Mouse (Mus musculus) forebrain, embryonic 13.5 days (tissue): ENCODE measurements around the gene Fbxl21. TPM values are rescaled to one million over a fixed set of nuclear protein-coding genes. Genes with fewer than 3 reads are reported as not detected.
A peak's percentile ranks its signal among the peaks of the same experiment; 100 is the strongest.

Source experiments
- ATAC-seq: fragments of 200-750 bp; cut with Nextera tagmentation; 2 replicates; pipeline ENCODE4 v1.8.0; 2017
- H3K27ac ChIP-seq: fragments of 300-500 bp; sonication (generic); 2 replicates; pipeline ENCODE4 v1.5.1; 2015; ENCODE audit warnings: inconsistent platforms, mild to moderate bottlenecking, moderate library complexity
- H3K27me3 ChIP-seq: fragments of 300-500 bp; sonication (generic); 2 replicates; pipeline ENCODE4 v1.6.1; 2015; ENCODE audit warnings: mild to moderate bottlenecking, inconsistent platforms
- H3K36me3 ChIP-seq: fragments of 300-500 bp; sonication (generic); 2 replicates; pipeline ENCODE4 v1.6.1; 2015; ENCODE audit warnings: mild to moderate bottlenecking, inconsistent platforms; ENCODE audit not compliant: poor library complexity, severe bottlenecking
- H3K4me1 ChIP-seq: fragments of 300-500 bp; sonication (generic); 2 replicates; pipeline ENCODE4 v1.6.1; 2015; ENCODE audit warnings: inconsistent platforms
- H3K4me2 ChIP-seq: fragments of 300-500 bp; sonication (generic); 2 replicates; pipeline ENCODE4 v1.6.1; 2015; ENCODE audit warnings: inconsistent platforms, mild to moderate bottlenecking, moderate library complexity
- H3K4me3 ChIP-seq: fragments of 300-500 bp; sonication (generic); 2 replicates; pipeline ENCODE4 v1.5.1; 2015; ENCODE audit warnings: mild to moderate bottlenecking, inconsistent platforms
- H3K9ac ChIP-seq: fragments of 300-500 bp; sonication (generic); 2 replicates; pipeline ENCODE4 v1.6.1; 2015; ENCODE audit warnings: mild to moderate bottlenecking, inconsistent platforms
- H3K9me3 ChIP-seq: fragments of 300-500 bp; sonication (generic); replicated peaks from 2 replicates; pipeline ENCODE4 v1.6.1; 2016; ENCODE audit warnings: inconsistent platforms
- WGBS: fragments of 180-500 bp; shearing (Covaris S2); methylation state at CpG from one replicate; pipeline ENCODE4 v1.1.7; 2015; 5-methylcytosine and 5-hydroxymethylcytosine counted together
- polyA plus RNA-seq: library from polyadenylated mRNA; unstranded; fragments of >200 nt; fragmentation: Nextera tagmentation; extraction: Ambion mirVana; gene quantifications from 2 replicates; pipeline ENCODE4 v1.2.1, GENCODE M21; 2015

The Fbxl21 gene
- 1.8 and 1.9 TPM in 2 replicates for polyA plus RNA-seq

DNA sequence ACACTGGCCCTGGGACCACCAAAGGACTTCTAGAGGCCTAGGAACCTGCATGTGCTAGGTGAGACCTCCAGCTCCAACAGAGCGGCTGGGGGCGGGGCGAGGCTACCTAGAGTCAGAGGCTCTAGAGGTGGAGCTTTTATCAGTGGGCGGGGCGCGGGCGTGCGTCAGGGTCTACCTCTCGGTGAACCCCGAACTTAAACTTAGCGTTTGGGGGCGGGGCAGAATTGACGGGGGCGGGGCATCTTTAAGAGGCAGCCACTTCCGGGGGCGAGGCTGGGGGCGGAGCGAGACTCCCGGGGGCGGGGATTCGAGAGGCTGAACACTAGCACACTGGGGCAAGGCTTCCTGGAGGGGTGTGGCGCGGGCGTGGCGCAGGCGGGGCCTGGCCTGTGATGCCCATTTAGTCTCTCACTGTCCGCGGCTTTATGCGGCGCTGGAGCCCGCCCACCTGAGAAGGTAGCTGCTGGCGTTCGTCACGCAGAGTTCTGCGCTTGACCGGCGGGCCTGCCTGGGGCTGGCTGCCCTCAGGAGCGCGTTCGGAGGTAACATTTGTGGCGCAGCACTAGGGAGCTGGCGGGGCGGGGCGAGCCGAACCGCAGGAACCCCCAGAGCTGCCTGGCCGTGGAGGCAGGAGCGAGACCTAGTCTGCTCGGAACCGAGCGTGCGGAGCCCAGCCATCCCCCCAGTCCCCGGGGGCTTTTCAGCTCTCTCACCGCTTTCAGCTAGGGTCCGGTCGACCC, at the start of gene Fbxl21:
Fbxl21 (plus strand) TSS at position 392 of the 740 bp plus-strand sequence.
- Histone ChIP-seq H3K4me1 (peaks cover 5% of the 10 kb centered on the region), H3K27ac (no peak within 1 kb of the TSS), H3K36me3 (no peaks in the 10 kb centered on the region), H3K9me3 (no peaks in the 10 kb centered on the region), H3K27me3 (no peaks in the 10 kb centered on the region), H3K4me3 (peak within 1 kb of the TSS; percentile 69), H3K4me2 (peak within 1 kb of the TSS; percentile 85), H3K9ac (peak within 1 kb of the TSS; percentile 69)
- ATAC-seq = peak; percentile 99
- under 1% methylated on average over 56 of the region's 56 CpGs for WGBS

DNA sequence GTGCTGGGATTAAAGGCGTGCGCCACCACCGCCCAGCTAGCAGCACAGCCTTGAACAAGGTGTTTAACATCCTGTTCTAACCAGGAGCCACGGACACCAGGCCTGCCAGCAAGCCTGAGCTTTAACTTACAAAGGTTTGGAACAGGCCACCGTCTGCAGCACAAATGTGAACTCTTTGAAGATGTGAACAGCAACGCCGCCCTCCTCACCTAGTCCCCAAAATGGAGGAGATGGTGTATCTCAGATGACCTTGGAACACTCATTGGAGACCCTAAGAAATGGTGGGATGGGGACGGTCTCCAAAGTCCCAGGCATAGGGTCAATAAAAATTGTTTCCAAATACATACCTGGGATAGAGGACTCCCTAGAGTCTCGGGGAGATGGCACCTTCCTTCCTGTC, 49.6 kb upstream of the Fbxl21 start:
- Histone ChIP-seq H3K9me3 (no peaks in the 10 kb centered on the region), H3K36me3 (no peaks in the 10 kb centered on the region), H3K27me3 (0 out of 2 replicates have a peak, but pooled peaks cover 3% of the 10 kb centered on the region), H3K4me3 (no peak overlapping the region), H3K4me1 (0 out of 2 replicates have a peak, but pooled peaks cover 3% of the 10 kb centered on the region), H3K27ac (no peak overlapping the region), H3K9ac (no peak overlapping the region), H3K4me2 (no peak overlapping the region)
- no peak for ATAC-seq
- 87% methylated on average over 9 of the region's 9 CpGs for WGBS

DNA sequence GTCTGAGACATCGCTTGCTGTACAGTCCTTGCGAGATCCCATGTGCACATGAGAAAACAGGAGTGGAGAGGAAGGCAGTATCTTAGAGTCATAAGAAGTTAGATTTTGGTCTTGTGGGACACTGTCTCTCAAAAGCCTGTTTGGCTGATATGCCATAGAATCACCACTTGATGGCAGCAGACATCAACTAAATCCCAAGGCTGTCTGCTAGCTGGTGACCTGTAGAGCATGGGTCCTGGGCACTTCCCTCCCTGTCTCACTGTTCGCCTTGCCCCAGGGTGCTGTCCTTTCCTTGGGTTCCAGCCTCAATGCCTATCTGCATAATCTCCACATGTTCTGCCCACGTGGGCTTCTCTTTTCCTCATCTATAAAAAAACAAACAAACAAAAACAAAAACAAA, 46.9 kb upstream of the Fbxl21 start:
- 32% methylated on average over 4 of the region's 4 CpGs for WGBS
- ATAC-seq = 0 out of 2 replicates have a peak, but pooled peaks have one; percentile 43
- no peak overlapping the region for H3K9ac ChIP-seq
- H3K4me3 ChIP-seq = no peak overlapping the region
- 0 out of 2 replicates have a peak, but pooled peaks cover 3% of the 10 kb centered on the region for H3K27me3 ChIP-seq
- H3K27ac ChIP-seq = no peak overlapping the region
- H3K4me1 ChIP-seq = 0 out of 2 replicates have a peak, but pooled peaks cover 3% of the 10 kb centered on the region
- no peaks in the 10 kb centered on the region for H3K9me3 ChIP-seq
- H3K36me3 ChIP-seq = no peaks in the 10 kb centered on the region
- H3K4me2 ChIP-seq = no peak overlapping the region

DNA sequence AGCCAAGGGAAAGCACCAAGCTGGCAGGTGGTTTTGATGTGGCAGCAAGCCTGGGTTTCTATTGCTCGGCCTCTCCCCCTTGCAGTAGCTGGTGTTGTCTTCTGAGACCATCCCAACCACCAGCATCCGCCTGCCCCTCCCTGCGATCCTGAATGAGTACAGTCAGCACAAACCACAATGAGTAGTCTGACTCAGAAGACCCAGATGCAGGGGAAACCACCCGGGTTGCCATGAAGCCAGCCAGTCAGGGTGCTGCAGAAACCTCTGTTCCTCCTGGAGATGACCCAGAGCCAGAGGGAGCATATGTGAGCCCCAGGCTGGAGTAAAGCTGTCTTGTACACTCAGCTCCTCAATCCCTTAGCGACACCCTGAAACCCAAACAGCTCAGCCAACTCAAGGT, 45.5 kb upstream of the Fbxl21 start:
- H3K9ac ChIP-seq = no peak overlapping the region
- H3K36me3 ChIP-seq = no peaks in the 10 kb centered on the region
- no peaks in the 10 kb centered on the region for H3K9me3 ChIP-seq
- ATAC-seq = no peak
- 0 out of 2 replicates have a peak, but pooled peaks cover 3% of the 10 kb centered on the region for H3K4me1 ChIP-seq
- no peak overlapping the region for H3K4me2 ChIP-seq
- WGBS = 83% methylated on average over 5 of the region's 5 CpGs
- no peak overlapping the region for H3K27ac ChIP-seq
- H3K4me3 ChIP-seq = no peak overlapping the region
- 0 out of 2 replicates have a peak, but pooled peaks cover 3% of the 10 kb centered on the region for H3K27me3 ChIP-seq

DNA sequence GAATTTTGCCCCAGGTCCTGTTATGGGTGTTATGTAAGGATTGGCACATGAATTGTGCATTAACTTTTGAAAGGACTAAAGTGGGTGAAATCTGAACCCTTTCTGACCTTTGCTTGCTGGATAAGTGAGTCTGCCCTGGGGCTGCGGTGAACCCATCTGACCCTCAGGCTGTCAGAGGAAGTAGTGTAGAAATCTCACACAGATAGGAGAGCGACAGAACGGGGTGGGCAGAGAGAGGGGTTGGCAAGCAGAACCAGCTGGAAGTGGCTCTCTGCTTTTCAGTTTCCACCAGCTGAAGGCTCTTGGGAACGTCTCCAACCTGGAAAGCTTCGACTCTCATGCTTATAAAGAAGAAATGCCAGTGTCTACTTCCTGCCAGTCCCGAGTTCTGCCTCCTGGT, 45.0 kb upstream of the Fbxl21 start:
- 0 out of 2 replicates have a peak, but pooled peaks cover 3% of the 10 kb centered on the region for H3K27me3 ChIP-seq
- no peaks in the 10 kb centered on the region for H3K36me3 ChIP-seq
- H3K4me3 ChIP-seq = no peak overlapping the region
- WGBS = 78% methylated on average over 6 of the region's 6 CpGs
- 0 out of 2 replicates have a peak, but pooled peaks cover 3% of the 10 kb centered on the region for H3K4me1 ChIP-seq
- no peak overlapping the region for H3K9ac ChIP-seq
- H3K27ac ChIP-seq = no peak overlapping the region
- H3K9me3 ChIP-seq = no peaks in the 10 kb centered on the region
- no peak overlapping the region for H3K4me2 ChIP-seq
- ATAC-seq = no peak; the same call in 1 of the 2 replicates

DNA sequence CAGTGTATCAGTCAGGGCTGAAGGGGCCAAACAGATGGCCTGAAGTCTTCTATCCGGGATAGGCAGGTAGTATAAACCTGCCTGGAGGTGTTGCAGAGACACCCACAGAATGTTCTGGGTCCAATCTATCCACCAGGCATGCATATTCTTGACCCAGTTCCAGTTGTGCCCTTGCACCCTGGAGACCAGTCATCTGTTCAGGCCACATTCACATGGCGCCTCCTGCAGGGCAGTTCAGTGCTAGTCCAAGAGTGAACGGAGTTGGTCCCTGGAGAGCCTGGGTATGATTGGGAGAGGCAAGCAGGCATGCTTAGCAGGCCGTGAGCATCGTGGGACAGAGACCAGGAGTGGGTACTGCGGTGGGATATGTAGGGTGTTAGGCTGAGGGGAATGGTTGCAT, 44.2 kb upstream of the Fbxl21 start:
- Histone ChIP-seq H3K4me3 (no peak overlapping the region), H3K27ac (no peak overlapping the region), H3K9ac (no peak overlapping the region), H3K36me3 (no peaks in the 10 kb centered on the region), H3K9me3 (no peaks in the 10 kb centered on the region), H3K4me1 (0 out of 2 replicates have a peak, but pooled peaks cover 3% of the 10 kb centered on the region), H3K27me3 (0 out of 2 replicates have a peak, but pooled peaks cover 3% of the 10 kb centered on the region), H3K4me2 (no peak overlapping the region)
- WGBS = 86% methylated on average over 6 of the region's 6 CpGs
- ATAC-seq = no peak

DNA sequence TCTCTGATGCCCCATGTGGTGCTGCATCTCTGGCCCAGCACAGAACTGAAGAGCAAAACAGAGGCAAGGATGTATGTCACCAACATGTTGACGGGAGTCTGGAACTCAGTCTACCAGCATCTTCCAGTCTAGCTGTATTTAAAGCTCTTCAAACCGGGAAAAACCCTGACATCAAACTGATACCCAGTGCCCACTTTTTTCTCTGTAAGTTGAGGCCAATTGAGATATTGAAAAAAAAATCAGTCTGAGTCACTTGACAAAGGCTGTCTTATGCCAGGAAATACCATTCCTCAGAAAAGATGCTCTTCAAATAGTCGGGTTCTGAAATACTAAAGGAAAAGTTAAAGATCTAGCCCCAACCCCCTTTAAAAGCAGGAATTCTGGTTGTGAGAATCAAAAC, 40.1 kb upstream of the Fbxl21 start, which contains the start of gene Il9:
Il9 (minus strand) TSS at position 101 of the 400 bp plus-strand sequence.
- ATAC-seq = no peak
- 85% methylated on average over 3 of the region's 3 CpGs for WGBS

DNA sequence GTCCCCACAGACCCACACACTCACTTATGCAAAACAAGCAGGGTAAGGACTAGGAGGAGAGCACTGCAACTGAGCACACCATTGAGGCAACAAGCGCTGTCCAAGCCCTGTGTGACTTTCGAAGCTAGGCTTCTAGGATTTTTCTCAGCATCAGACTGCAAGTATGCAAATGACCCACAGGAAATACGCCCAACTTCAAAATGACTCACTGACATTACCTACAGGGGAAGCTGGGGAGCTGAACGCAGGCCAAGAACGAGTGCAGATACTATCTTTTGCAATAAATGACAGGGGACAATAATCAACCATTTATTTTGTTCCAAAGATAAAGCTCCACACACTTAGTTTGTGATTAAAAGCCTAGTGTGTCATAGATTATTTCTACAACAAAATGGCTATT, 34.3 kb upstream of the Fbxl21 start:
- H3K4me1 ChIP-seq = no peaks in the 10 kb centered on the region
- H3K9ac ChIP-seq = no peak overlapping the region
- H3K4me2 ChIP-seq = no peak overlapping the region
- no peak overlapping the region for H3K4me3 ChIP-seq
- WGBS = 76% methylated on average over 5 of the region's 5 CpGs
- no peaks in the 10 kb centered on the region for H3K9me3 ChIP-seq
- H3K27me3 ChIP-seq = no peaks in the 10 kb centered on the region
- ATAC-seq = no peak
- no peak overlapping the region for H3K27ac ChIP-seq
- H3K36me3 ChIP-seq = no peaks in the 10 kb centered on the region

More for the DNA sequence above, 40.1 kb upstream of the Fbxl21 start, which contains the start of gene Il9:
- no peak within 1 kb of the TSS for H3K4me3 ChIP-seq
- no peak within 1 kb of the TSS for H3K9ac ChIP-seq
- H3K4me1 ChIP-seq = no peaks in the 10 kb centered on the region
- H3K36me3 ChIP-seq = no peaks in the 10 kb centered on the region
- H3K27ac ChIP-seq = no peak within 1 kb of the TSS
- no peak within 1 kb of the TSS for H3K4me2 ChIP-seq
- no peaks in the 10 kb centered on the region for H3K27me3 ChIP-seq
- no peaks in the 10 kb centered on the region for H3K9me3 ChIP-seq

DNA sequence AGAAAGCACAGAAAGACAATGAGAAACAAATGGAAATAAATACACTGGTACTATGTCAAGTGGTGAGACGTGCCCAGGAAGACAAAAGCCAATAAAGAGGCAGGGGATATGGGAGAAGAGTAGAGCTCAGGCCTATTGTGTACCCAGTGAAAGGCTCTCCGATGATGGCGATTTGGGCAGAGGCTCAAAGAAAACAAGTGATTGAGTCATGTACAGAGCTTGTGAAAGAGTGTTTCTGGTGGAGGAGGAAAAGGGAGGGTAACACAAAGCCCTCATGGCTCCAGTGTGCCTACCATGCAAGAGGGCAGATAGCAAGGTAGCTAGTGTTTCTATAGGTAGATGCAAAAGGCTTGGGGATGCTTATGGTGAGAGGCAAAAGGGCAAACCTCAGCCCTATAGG, 27.8 kb upstream of the Fbxl21 start:
- Histone ChIP-seq H3K36me3 (no peaks in the 10 kb centered on the region), H3K27ac (no peak overlapping the region; the same call in 1 of the 2 replicates), H3K27me3 (no peaks in the 10 kb centered on the region), H3K4me2 (no peak overlapping the region), H3K9ac (no peak overlapping the region), H3K4me3 (no peak overlapping the region), H3K9me3 (no peaks in the 10 kb centered on the region), H3K4me1 (no peaks in the 10 kb centered on the region)
- WGBS = 14% methylated on average over 3 of the region's 3 CpGs
- no peak for ATAC-seq

DNA sequence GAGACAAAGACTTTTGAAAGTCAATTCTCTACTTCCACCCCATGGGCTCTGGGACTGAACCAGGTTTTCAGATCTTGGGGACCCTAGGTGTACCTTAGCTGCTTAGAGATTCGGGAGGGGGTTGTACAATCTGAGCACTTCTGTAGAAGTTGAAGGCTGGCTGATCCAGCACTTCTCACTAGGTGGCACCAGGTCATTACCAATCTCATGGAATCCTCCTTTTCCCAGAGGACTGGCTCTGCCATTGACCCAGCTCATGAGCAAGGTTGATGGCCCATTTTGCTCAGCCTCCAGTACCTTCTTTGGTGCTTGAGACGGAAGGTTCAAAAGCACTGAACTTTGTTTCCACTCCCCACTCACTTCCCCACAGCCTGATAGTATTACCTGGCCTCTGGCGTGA, 22.1 kb upstream of the Fbxl21 start:
- no peaks in the 10 kb centered on the region for H3K36me3 ChIP-seq
- H3K4me2 ChIP-seq = no peak overlapping the region
- H3K27ac ChIP-seq = no peak overlapping the region
- no peak overlapping the region for H3K4me3 ChIP-seq
- H3K9me3 ChIP-seq = no peaks in the 10 kb centered on the region
- ATAC-seq = no peak
- WGBS = 85% methylated on average over 3 of the region's 3 CpGs
- no peak overlapping the region for H3K9ac ChIP-seq
- H3K27me3 ChIP-seq = no peaks in the 10 kb centered on the region
- no peaks in the 10 kb centered on the region for H3K4me1 ChIP-seq

DNA sequence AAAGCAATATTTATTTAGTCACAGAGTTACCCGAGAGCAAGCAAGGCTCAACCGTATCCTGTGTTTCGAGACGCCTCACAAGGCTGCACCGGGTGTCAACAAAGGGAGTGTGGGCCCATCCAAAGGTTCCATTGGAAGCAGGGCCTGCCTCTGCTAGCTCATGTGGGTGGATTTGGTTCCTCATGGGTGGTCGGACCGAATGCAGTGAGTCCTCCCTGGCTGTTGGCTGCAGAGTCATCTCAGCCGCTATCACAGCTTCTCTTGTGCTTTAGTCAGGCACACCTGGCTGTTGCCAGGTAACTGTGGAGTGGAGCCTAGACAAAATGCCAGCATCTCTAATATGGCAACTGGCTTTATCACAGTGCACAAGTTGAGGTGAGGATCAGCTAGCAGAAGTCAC, 21.6 kb upstream of the Fbxl21 start:
- Histone ChIP-seq H3K4me2 (no peak overlapping the region), H3K36me3 (no peaks in the 10 kb centered on the region), H3K9ac (no peak overlapping the region), H3K9me3 (no peaks in the 10 kb centered on the region), H3K4me1 (no peaks in the 10 kb centered on the region), H3K27me3 (no peaks in the 10 kb centered on the region), H3K27ac (no peak overlapping the region), H3K4me3 (no peak overlapping the region)
- ATAC-seq = no peak
- 90% methylated on average over 8 of the region's 8 CpGs for WGBS

DNA sequence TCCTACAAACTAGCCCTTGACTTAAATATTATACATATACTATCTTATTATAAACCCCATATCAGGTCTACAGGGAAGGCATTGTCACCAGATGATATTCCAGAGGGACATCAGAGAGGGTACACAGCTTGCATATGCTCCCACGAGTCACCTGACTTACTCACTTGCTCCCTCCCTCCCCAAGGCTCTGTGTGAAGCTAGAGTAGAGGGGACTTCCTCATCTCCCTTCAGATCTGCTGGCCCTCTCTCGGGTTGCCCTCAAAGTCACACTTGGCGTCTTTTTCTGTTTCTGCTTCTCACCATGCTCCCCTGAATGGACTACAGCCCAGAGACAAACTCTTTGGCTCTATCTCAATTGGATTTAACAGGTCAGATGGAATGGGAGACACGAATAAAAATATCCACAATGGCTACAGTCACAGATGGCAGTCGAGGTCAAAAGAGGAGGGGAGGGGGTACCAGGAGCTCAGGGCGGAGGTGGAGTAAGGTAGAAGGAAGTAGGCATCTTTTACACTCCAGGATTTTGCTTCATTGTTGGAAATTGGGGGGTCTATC, 20.3 kb upstream of the Fbxl21 start:
- ATAC-seq = no peak
- 73% methylated on average over 6 of the region's 6 CpGs for WGBS

More for the DNA sequence above, 20.3 kb upstream of the Fbxl21 start:
- Histone ChIP-seq H3K36me3 (no peaks in the 10 kb centered on the region), H3K27me3 (no peaks in the 10 kb centered on the region), H3K4me2 (no peak overlapping the region), H3K4me1 (no peaks in the 10 kb centered on the region), H3K4me3 (no peak overlapping the region), H3K27ac (no peak overlapping the region), H3K9me3 (no peaks in the 10 kb centered on the region), H3K9ac (no peak overlapping the region)
